Mouse (Mus musculus) left cerebral cortex, postnatal 10 days (tissue): ENCODE results near the gene Dync2h1. TPM values are rescaled to one million over a fixed set of nuclear protein-coding genes. Genes with fewer than 3 reads are reported as not detected.
"Not testable (repeated sequence)": the region's sequence is repeated elsewhere in the genome, so short reads cannot be mapped to it uniquely, and the experiment has no call there.

ENCODE experiments used
- DNase-seq, 2 experiments: peaks; one replicate each; pipeline ENCODE4 v3.0.0; 2021 to 2022; ENCODE audit warnings: low spot score in 2 of 2, mixed read lengths in 1 of 2; ENCODE audit errors: extremely low spot score in 1 of 2
- intact Hi-C: fragments of 180-260 bp; cut with DNase I; formaldehyde crosslinking; loops from one replicate; pipeline ENCODE4 v1.15.1; 2025
- total RNA-seq, 2 experiments: library from RNA; stranded (reverse); gene quantifications; 2 replicates each; pipeline ENCODE4 v1.2.3; 2021

The Dync2h1 gene
- 10 to 100 TPM; 27.0 to 29.6 TPM for total RNA-seq

- DNase-seq = peak; percentile 94 to 96
- intact Hi-C loops = no loop called here
These were observed at the start of gene Dync2h1, which contains the start of gene Dcun1d5 for GRCm38 (mm10) chr9:7184172-7184896. Gene Dync2h1, minus strand, starts transcription at chr9:7184446. Gene Dcun1d5, plus strand, starts transcription at chr9:7184520.

GRCm38 (mm10) chr9:7221460-7221859 is 37.2 kb upstream of the Dync2h1 start:
- DNase-seq = no peak
- intact Hi-C loops = no loop called here

- no peak for DNase-seq
- intact Hi-C loops = no loop called here
These were observed 36.8 kb upstream of the Dync2h1 start for GRCm38 (mm10) chr9:7221024-7221423.

- peak in 1 of 2 experiments; percentile 11 for DNase-seq
- intact Hi-C loops = loop anchor here (2.0 kb wide), 1 partner anchor 379 kb away; no protein-coding TSS in a partner anchor
These were observed 32.0 kb upstream of the Dync2h1 start for GRCm38 (mm10) chr9:7216240-7216639.

GRCm38 (mm10) chr9:7190694-7191093 is 6.4 kb upstream of the Dync2h1 start:
- intact Hi-C loops, DNase-seq: not testable (repeated sequence)

- intact Hi-C loops = no loop called here
- DNase-seq = peak; percentile 11 to 52
These were observed 648 bp upstream of the Dync2h1 start for GRCm38 (mm10) chr9:7184897-7185291.

GRCm38 (mm10) chr9:7176618-7177610 is 7.3 kb downstream of the Dync2h1 start:
- peak; percentile 93 to 94 for DNase-seq
- intact Hi-C loops = no loop called here

- intact Hi-C loops = no loop called here
- DNase-seq = no peak
These were observed 10.5 kb downstream of the Dync2h1 start for GRCm38 (mm10) chr9:7173756-7174155.

GRCm38 (mm10) chr9:7167339-7167998 is 16.8 kb downstream of the Dync2h1 start:
- DNase-seq = no peak
- intact Hi-C loops = no loop called here

- intact Hi-C loops = no loop called here
- DNase-seq = no peak
These were observed 23.6 kb downstream of the Dync2h1 start for GRCm38 (mm10) chr9:7160688-7161087.

GRCm38 (mm10) chr9:7159718-7160117 is 24.5 kb downstream of the Dync2h1 start:
- intact Hi-C loops = no loop called here
- DNase-seq = no peak

GRCm38 (mm10) chr9:7158605-7159004 is 25.6 kb downstream of the Dync2h1 start:
- no peak for DNase-seq
- intact Hi-C loops = no loop called here

- DNase-seq = no peak
- intact Hi-C loops = no loop called here
These were observed 29.9 kb downstream of the Dync2h1 start for GRCm38 (mm10) chr9:7154391-7154790.

- intact Hi-C loops = no loop called here
- DNase-seq = no peak
These were observed 61.4 kb downstream of the Dync2h1 start for GRCm38 (mm10) chr9:7122863-7123262.

- intact Hi-C loops = no loop called here
These were observed 74.1 kb downstream of the Dync2h1 start for GRCm38 (mm10) chr9:7110166-7110565.

GRCm38 (mm10) chr9:7101361-7101760 is 82.9 kb downstream of the Dync2h1 start:
- intact Hi-C loops = no loop called here
- no peak for DNase-seq

More at GRCm38 (mm10) chr9:7110166-7110565, 74.1 kb downstream of the Dync2h1 start:
- DNase-seq = no peak

GRCm38 (mm10) chr9:7074625-7075024 is 109.6 kb downstream of the Dync2h1 start:
- intact Hi-C loops = no loop called here

GRCm38 (mm10) chr9:7070846-7071245 is 113.4 kb downstream of the Dync2h1 start:
- no peak for DNase-seq
- intact Hi-C loops = no loop called here

More at GRCm38 (mm10) chr9:7074625-7075024, 109.6 kb downstream of the Dync2h1 start:
- no peak for DNase-seq

GRCm38 (mm10) chr9:7050588-7050987 is 133.7 kb downstream of the Dync2h1 start:
- intact Hi-C loops = no loop called here
- no peak for DNase-seq
